Mouse (Mus musculus): ENCODE data around the gene Ncor2. TPM values are rescaled to one million over a fixed set of nuclear protein-coding genes. Genes with fewer than 3 reads are reported as not detected.

Gene Ncor2
- polyA plus RNA-seq, 1 experiment, result 91.1 TPM

DNA sequence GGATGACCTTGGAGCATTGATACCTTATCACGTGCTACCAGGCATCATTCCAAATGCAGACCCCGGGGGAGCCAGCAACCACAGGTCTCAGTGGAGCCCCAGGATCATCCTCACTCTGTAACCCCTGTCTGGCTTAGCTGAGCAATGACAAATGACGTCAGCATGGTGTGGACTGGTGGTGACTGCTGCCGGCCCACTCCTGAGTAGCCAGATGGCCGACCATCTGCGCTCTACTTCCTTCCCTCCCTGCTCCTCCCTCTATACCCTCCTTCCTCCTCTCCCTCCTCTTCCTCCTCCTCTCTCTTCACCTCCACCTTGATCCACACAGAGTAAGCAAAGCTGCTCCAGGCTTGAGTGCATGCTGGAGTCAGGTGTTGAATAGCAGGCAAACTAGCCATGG lies 43.7 kb upstream of the Ncor2 start:
- no peaks in the 10 kb centered on the region for H3K27me3 ChIP-seq (ENCODE audit: control insufficient read depth, insufficient read depth, insufficient read length)
- no peak for TF ChIP-seq CTCF (IDR thresholded peaks at IDR 0.05; ENCODE audit: control insufficient read depth, insufficient read depth, insufficient read length)
- no peak for TF ChIP-seq USF1 (IDR thresholded peaks at IDR 0.05; ENCODE audit: low read depth)
- TF ChIP-seq MAX (IDR thresholded peaks at IDR 0.05), result no peak
- no peak for TF ChIP-seq CEBPB (IDR thresholded peaks at IDR 0.05; ENCODE audit: low read depth)
- TF ChIP-seq MYOG (IDR thresholded peaks at IDR 0.05; ENCODE audit: control insufficient read depth, extremely low read depth, insufficient read length), result no peak
- no peak for TF ChIP-seq MYOD1 (IDR thresholded peaks at IDR 0.05; ENCODE audit: control insufficient read depth, insufficient read length, low read depth)
- no peak for TF ChIP-seq FOSL1 (IDR thresholded peaks at IDR 0.05; ENCODE audit: insufficient read depth, low read length, poor library complexity, severe bottlenecking)
- no peak overlapping the region for H3K4me3 ChIP-seq (ENCODE audit: insufficient read depth, poor library complexity, severe bottlenecking)
- no peaks in the 10 kb centered on the region for H3K79me3 ChIP-seq (ENCODE audit: low read depth)
- H3K79me2 ChIP-seq (ENCODE audit: control insufficient read depth, insufficient read depth), result no peaks in the 10 kb centered on the region
- no peak overlapping the region for H3ac ChIP-seq (ENCODE audit: control insufficient read depth, insufficient read length, low read depth)
- H3K36me3 ChIP-seq (ENCODE audit: control insufficient read depth, insufficient read depth), result no peaks in the 10 kb centered on the region

DNA sequence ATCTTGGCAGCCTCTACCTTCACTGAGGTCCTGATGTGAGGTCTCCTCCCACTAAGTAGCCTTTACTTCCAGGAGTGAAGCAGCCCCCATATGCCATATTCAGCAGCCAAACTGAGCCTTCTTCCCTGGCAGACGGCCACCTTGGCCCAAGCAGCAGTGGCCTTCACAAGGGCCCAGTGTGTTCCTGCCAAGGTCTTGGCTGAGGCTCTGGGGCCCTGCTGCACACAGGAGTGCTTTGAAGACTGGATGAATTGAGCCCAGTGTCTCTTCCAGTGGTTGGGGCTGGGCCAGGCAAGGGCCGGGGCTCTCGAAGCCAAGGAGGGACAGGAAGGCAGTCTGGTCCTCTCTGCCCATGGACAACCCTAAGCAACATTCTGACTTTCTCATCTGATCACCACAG lies 42.8 kb upstream of the Ncor2 start:
- H3K27me3 ChIP-seq (ENCODE audit: control insufficient read depth, insufficient read depth, insufficient read length), result no peaks in the 10 kb centered on the region

DNA sequence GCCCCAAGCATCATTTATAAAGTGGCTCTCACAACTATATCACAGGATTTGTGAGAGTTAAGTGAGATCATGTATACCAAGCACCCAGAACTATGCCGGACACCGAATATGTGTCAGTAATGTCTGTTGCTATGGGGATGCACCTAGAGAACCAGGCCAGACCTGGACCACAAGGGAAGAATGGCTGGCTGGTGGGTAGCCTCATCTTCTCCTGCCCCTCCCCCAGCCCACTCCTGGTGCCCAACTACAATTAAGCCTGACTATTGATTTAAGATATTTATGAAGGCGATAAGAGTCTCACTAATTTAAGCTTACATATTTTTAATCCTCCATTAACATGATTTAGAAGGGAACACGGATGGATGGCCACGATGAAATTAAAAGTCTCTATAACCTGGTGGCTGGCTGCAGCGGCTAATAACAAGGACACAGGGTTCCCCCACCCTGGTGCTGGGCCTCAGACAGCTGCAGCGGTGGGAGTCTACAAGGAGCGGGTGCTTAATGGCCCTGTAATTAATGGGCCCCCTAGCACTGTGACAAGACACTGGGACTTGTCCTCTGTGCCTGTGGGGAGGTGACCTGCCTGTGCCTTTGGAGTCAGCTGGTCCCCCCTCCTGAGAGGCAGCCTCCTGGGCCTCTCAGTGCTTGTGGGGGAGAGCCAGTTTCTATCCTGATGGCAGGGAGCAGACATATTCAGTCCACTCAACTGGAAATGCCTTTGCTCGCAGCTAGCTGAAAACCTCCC lies 38.6 kb upstream of the Ncor2 start:
- Histone ChIP-seq H3ac (ENCODE audit: control insufficient read depth, insufficient read length, low read depth) (no peak overlapping the region), H3K36me3 (ENCODE audit: control insufficient read depth, insufficient read depth) (no peaks in the 10 kb centered on the region), H3K79me2 (ENCODE audit: control insufficient read depth, insufficient read depth) (no peaks in the 10 kb centered on the region), H3K27me3 (ENCODE audit: control insufficient read depth, insufficient read depth, insufficient read length) (no peaks in the 10 kb centered on the region), H3K4me3 (ENCODE audit: insufficient read depth, poor library complexity, severe bottlenecking) (no peak overlapping the region), H3K79me3 (ENCODE audit: low read depth) (no peaks in the 10 kb centered on the region)
- TF ChIP-seq FOSL1 (IDR thresholded peaks at IDR 0.05; ENCODE audit: insufficient read depth, low read length, poor library complexity, severe bottlenecking) (no peak), USF1 (IDR thresholded peaks at IDR 0.05; ENCODE audit: low read depth) (no peak), MYOD1 (IDR thresholded peaks at IDR 0.05; ENCODE audit: control insufficient read depth, insufficient read length, low read depth) (no peak), CTCF (IDR thresholded peaks at IDR 0.05; ENCODE audit: control insufficient read depth, insufficient read depth, insufficient read length) (no peak), MAX (IDR thresholded peaks at IDR 0.05) (no peak), MYOG (IDR thresholded peaks at IDR 0.05; ENCODE audit: control insufficient read depth, extremely low read depth, insufficient read length) (no peak), CEBPB (IDR thresholded peaks at IDR 0.05; ENCODE audit: low read depth) (no peak)

More for the DNA sequence above, 42.8 kb upstream of the Ncor2 start:
- TF ChIP-seq MYOD1 (IDR thresholded peaks at IDR 0.05; ENCODE audit: control insufficient read depth, insufficient read length, low read depth) (no peak), CTCF (IDR thresholded peaks at IDR 0.05; ENCODE audit: control insufficient read depth, insufficient read depth, insufficient read length) (no peak), USF1 (IDR thresholded peaks at IDR 0.05; ENCODE audit: low read depth) (no peak), MYOG (IDR thresholded peaks at IDR 0.05; ENCODE audit: control insufficient read depth, extremely low read depth, insufficient read length) (no peak), MAX (IDR thresholded peaks at IDR 0.05) (no peak), CEBPB (IDR thresholded peaks at IDR 0.05; ENCODE audit: low read depth) (no peak), FOSL1 (IDR thresholded peaks at IDR 0.05; ENCODE audit: insufficient read depth, low read length, poor library complexity, severe bottlenecking) (no peak)
- H3K4me3 ChIP-seq (ENCODE audit: insufficient read depth, poor library complexity, severe bottlenecking), result no peak overlapping the region
- H3K36me3 ChIP-seq (ENCODE audit: control insufficient read depth, insufficient read depth), result no peaks in the 10 kb centered on the region
- H3K79me2 ChIP-seq (ENCODE audit: control insufficient read depth, insufficient read depth), result no peaks in the 10 kb centered on the region
- H3K79me3 ChIP-seq (ENCODE audit: low read depth), result no peaks in the 10 kb centered on the region
- H3ac ChIP-seq (ENCODE audit: control insufficient read depth, insufficient read length, low read depth), result no peak overlapping the region

DNA sequence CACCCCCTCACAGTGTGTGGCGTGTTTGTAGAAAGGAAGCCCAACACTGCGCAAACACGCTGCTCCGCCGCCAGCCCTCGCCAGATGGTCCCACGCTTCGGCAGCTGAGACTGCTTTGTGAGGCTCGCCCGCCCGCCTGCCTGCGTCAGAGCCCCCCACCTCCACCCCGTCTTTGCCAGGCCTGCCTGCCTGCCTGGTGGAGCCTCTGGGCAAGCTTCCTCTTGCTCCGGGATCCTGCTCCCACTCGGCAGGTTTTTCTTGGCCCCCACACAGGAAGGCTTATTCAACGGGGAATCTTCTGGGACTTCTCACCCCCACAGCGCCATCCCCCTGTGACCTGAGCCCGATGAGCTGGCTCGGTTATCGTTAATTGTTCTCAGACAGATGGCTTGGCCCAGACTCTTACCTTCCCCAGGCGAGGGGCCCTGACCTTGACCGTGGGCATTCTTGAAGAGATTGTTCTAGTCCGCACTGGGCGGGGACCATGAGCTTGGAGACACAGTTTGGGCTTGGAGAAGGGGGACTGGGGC lies 37.0 kb upstream of the Ncor2 start:
- no peaks in the 10 kb centered on the region for H3K36me3 ChIP-seq (ENCODE audit: control insufficient read depth, insufficient read depth)
- H3K27me3 ChIP-seq (ENCODE audit: control insufficient read depth, insufficient read depth, insufficient read length), result no peaks in the 10 kb centered on the region
- TF ChIP-seq MAX (IDR thresholded peaks at IDR 0.05) (no peak), FOSL1 (IDR thresholded peaks at IDR 0.05; ENCODE audit: insufficient read depth, low read length, poor library complexity, severe bottlenecking) (no peak), CTCF (IDR thresholded peaks at IDR 0.05; ENCODE audit: control insufficient read depth, insufficient read depth, insufficient read length) (no peak), CEBPB (IDR thresholded peaks at IDR 0.05; ENCODE audit: low read depth) (no peak), MYOG (IDR thresholded peaks at IDR 0.05; ENCODE audit: control insufficient read depth, extremely low read depth, insufficient read length) (no peak)
- H3K79me2 ChIP-seq (ENCODE audit: control insufficient read depth, insufficient read depth), result no peaks in the 10 kb centered on the region
- H3K79me3 ChIP-seq (ENCODE audit: low read depth), result no peaks in the 10 kb centered on the region
- H3ac ChIP-seq (ENCODE audit: control insufficient read depth, insufficient read length, low read depth), result no peak overlapping the region
- no peak overlapping the region for H3K4me3 ChIP-seq (ENCODE audit: insufficient read depth, poor library complexity, severe bottlenecking)

DNA sequence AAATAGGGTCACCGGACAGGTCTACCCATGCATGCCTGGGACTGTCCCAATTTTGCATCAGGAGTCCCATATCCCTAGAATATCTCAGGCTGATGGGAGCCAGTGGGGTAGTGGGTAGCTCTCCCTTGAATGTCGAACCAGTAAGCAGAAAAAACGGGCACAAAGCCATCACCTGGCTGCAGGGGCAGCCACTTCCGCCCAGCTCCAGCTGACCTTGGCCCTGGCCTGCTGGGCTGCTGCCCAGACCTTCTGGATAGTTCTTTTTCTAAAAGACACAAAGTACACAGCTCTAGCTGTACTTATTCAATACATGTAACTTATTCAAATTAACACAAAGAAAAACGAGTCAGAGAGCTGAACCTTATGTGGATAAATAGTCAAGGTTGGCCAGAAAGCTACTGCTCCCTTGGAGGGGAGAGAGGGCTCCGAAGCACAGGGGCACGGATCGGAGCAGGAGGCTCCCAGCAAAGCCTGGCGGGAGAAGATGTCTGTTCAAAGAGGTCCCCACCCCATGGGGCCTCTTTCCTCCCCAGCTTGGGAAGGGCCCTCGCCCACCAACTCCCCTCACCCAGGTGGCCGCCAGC lies 36.4 kb upstream of the Ncor2 start:
- no peak for TF ChIP-seq MYOG (IDR thresholded peaks at IDR 0.05; ENCODE audit: control insufficient read depth, extremely low read depth, insufficient read length)
- no peak for TF ChIP-seq MYOD1 (IDR thresholded peaks at IDR 0.05; ENCODE audit: control insufficient read depth, insufficient read length, low read depth)
- no peak for TF ChIP-seq CTCF (IDR thresholded peaks at IDR 0.05; ENCODE audit: control insufficient read depth, insufficient read depth, insufficient read length)
- no peak for TF ChIP-seq MAX (IDR thresholded peaks at IDR 0.05)
- no peak for TF ChIP-seq CEBPB (IDR thresholded peaks at IDR 0.05; ENCODE audit: low read depth)
- TF ChIP-seq USF1 (IDR thresholded peaks at IDR 0.05; ENCODE audit: low read depth), result no peak
- TF ChIP-seq FOSL1 (IDR thresholded peaks at IDR 0.05; ENCODE audit: insufficient read depth, low read length, poor library complexity, severe bottlenecking), result no peak
- H3K79me3 ChIP-seq (ENCODE audit: low read depth), result no peaks in the 10 kb centered on the region
- no peaks in the 10 kb centered on the region for H3K79me2 ChIP-seq (ENCODE audit: control insufficient read depth, insufficient read depth)
- H3K27me3 ChIP-seq (ENCODE audit: control insufficient read depth, insufficient read depth, insufficient read length), result no peaks in the 10 kb centered on the region
- no peak overlapping the region for H3ac ChIP-seq (ENCODE audit: control insufficient read depth, insufficient read length, low read depth)
- H3K36me3 ChIP-seq (ENCODE audit: control insufficient read depth, insufficient read depth), result no peaks in the 10 kb centered on the region
- no peak overlapping the region for H3K4me3 ChIP-seq (ENCODE audit: insufficient read depth, poor library complexity, severe bottlenecking)
